Mouse (Mus musculus): ENCODE measurements around the gene Metap1d. TPM values are rescaled to one million over a fixed set of nuclear protein-coding genes. Genes with fewer than 3 reads are reported as not detected.

Metap1d gene
- total and polyA plus RNA-seq, 2 experiments from 2014 or later: 16.6 to 25.3 TPM

DNA sequence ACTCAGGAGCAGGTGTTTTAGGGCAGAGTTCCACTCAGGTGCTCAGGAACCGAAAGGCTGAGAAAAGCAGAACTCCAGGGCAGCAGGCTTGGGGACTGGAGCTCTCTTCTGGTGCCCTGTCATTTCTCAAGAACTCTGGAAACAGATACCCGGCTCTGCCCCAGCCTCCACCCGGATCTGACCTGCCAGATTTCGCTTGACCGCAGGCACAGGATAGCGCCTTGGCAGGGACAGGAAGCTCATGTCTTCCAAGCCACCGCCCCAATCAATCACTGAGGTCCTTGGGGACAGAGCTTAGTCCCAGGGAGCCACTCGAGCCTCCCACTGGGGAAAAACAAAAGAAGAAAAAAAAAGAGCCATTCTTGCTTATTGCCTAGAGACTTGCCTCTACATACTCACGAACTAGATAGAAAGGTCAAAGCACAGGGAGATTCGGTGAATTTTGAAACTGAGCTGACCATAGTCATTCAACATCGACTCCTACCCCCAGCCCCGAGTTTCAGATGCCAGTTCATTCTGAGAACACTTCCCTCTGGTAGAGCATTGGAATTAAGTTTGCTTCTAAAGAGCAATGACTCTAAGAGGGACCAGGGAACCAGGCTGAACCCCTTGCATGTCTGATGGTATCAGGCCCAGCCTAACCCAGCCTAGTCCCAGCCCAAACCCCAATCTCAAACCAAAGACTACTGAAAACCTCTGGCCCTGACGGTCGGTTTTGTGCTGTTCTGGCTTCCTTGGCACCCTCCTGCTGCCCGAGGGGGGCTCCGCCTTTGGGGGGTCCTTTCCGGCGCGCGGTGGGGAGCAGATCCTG is 81.4 kb downstream of the Metap1d start:
- Histone ChIP-seq H3K4me3 (ENCODE audit: low read depth, low read length) (peak overlapping the region; percentile 47), H3K9ac (peak overlapping the region; percentile 71), H3K36me3 (ENCODE audit: insufficient read depth) (no peaks in the 10 kb centered on the region), H3K27me3 (ENCODE audit: insufficient read depth, low read length) (peaks cover 32% of the 10 kb centered on the region), H3K4me2 (ENCODE audit: low read depth) (peak overlapping the region; percentile 63), H3K27ac (ENCODE audit: low read depth, low read length) (peak overlapping the region; percentile 73), H3K4me1 (ENCODE audit: insufficient read depth) (no peaks in the 10 kb centered on the region), H3K9me3 (ENCODE audit: low read length) (no peaks in the 10 kb centered on the region)
- peak; percentile 18 for DNase-seq
- no peak; the same call in 1 of the 2 replicates for ATAC-seq
- no peak for TF ChIP-seq CTCF (IDR thresholded peaks at IDR 0.05; ENCODE audit: low read depth)
- WGBS: 6% methylated on average over 20 of the region's 20 CpGs

DNA sequence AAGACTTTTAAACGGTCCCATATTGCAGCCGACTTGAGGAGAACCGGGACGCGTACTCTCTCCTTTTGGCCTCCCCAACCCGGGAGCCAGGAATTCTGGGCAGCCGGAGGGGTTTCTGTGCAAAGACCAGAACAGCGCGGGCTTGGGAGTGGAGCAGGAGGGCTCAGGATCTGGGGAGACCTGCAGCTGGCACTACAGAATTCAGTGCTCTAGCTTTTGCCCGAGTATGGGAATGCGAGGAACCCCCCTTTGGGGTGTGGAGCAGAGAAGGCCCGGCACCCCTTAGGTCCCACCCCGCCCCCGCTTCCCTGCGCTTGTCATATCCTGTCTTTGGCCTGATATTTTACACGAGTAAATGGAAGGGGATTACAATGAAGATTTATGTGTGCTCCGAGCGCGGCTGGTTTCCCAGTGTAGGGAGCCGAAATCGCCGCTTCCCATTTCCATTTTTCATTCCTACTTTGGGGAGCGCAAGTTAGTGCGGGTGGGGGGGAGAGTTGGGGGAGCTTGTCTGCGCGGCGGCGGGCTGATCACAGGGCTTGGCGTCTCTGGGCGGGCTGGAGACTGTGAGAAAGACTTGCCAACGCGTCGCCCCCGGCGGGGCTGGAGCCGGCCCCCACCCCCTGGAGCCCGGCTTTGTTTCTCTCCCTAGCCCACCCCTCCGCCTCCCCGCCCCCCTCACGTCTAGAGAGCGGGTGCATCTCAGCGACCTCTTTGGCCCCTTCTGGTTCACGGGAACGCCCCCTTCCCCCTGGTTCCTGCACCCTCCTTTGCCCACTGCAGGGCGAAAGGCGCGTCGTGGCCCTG is 87.7 kb downstream of the Metap1d start:
- Histone ChIP-seq H3K36me3 (ENCODE audit: insufficient read depth) (no peaks in the 10 kb centered on the region), H3K9ac (peak overlapping the region; percentile 56), H3K4me2 (ENCODE audit: low read depth) (peak overlapping the region; percentile 52), H3K27me3 (ENCODE audit: insufficient read depth, low read length) (peaks cover 20% of the 10 kb centered on the region), H3K4me1 (ENCODE audit: insufficient read depth) (no peaks in the 10 kb centered on the region), H3K9me3 (ENCODE audit: low read length) (no peaks in the 10 kb centered on the region), H3K4me3 (ENCODE audit: low read depth, low read length) (peak overlapping the region; percentile 49), H3K27ac (ENCODE audit: low read depth, low read length) (peak overlapping the region; percentile 50)
- DNase-seq: peak; percentile 39
- no peak for TF ChIP-seq CTCF (IDR thresholded peaks at IDR 0.05; ENCODE audit: low read depth)
- 2% methylated on average over 44 of the region's 48 CpGs for WGBS
- peak; percentile 10; the same call in 1 of the 2 replicates for ATAC-seq

DNA sequence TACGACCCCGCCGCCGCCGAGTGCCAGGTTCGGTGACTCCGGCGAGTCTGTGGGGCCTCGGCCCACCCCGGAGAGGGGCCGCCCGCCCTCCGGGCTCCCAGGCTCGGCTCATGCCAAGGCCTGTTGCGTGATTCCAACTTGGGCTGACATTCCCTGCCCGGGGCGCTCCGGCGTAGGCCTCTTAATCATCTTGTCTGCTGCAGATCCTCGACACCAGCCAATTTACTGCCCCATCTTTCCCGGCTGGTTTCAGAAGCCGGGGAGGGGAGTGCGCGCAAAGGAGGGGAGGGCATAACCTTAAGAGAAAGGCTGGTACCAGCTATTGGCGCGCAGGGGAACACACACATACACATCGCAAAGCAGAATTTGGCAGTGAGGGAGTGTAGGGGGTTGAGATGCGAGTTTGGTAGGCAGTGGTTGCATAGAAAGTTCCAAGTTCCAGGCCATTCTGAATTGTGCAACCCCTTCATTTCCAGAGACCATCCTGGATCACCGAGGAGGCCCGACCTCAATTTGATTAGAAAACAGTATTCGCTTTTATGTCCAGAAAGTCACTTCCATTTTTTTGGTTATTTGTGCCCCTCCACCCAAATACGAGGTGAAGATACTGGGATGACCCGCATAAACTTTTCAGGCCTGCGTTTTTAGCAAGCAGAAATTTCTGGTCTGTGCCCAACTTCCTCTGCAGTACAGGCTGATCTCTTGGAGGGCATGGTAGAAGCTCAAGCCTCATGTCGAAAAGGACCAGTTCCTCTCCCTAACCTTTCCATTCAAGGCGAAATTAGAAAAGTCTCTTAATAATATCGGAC is 88.5 kb downstream of the Metap1d start:
- Histone ChIP-seq H3K27ac (ENCODE audit: low read depth, low read length) (peak overlapping the region; percentile 50), H3K9ac (peak overlapping the region; percentile 56), H3K36me3 (ENCODE audit: insufficient read depth) (no peaks in the 10 kb centered on the region), H3K4me3 (ENCODE audit: low read depth, low read length) (peak overlapping the region; percentile 49), H3K9me3 (ENCODE audit: low read length) (no peaks in the 10 kb centered on the region), H3K27me3 (ENCODE audit: insufficient read depth, low read length) (peaks cover 20% of the 10 kb centered on the region), H3K4me1 (ENCODE audit: insufficient read depth) (no peaks in the 10 kb centered on the region), H3K4me2 (ENCODE audit: low read depth) (peak overlapping the region; percentile 52)
- ATAC-seq (peak; percentile 24; the same call in 1 of the 2 replicates), DNase-seq (peak; percentile 54)
- TF ChIP-seq CTCF (IDR thresholded peaks at IDR 0.05; ENCODE audit: low read depth): no peak
- 6% methylated on average over 37 of the region's 37 CpGs for WGBS

DNA sequence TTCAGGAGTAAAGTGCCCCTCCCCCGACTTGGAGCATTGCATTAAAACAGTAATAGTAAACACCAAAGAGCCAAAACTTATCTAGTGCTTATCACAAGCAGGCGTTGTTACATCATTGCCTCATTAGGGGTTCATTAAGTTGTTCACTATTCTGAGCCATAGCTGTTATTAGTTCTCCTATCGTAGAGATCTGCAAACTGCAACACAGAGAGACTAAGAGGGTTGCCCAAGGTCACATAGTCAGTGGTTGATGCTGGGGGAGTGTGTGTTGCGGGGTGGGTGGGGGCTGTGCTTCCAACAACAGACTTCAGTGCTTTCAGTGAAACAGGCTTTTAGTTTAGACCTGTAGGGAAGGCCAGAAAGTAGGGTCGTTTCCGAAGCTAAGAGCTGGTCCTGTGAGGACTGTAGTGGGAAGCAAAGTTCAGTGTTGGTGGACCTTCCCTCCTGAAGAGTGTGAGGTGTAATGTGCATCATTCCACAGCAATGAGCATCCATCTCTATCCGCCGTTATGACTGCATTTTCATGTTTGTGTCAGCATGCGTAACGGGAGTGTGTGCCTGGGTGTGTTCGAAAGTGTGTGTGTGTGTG is 89.2 kb downstream of the Metap1d start:
- Histone ChIP-seq H3K4me3 (ENCODE audit: low read depth, low read length) (peak overlapping the region; percentile 49), H3K9ac (peak overlapping the region; percentile 56), H3K27ac (ENCODE audit: low read depth, low read length) (peak overlapping the region; percentile 50), H3K4me1 (ENCODE audit: insufficient read depth) (no peaks in the 10 kb centered on the region), H3K4me2 (ENCODE audit: low read depth) (peak overlapping the region; percentile 52), H3K9me3 (ENCODE audit: low read length) (no peaks in the 10 kb centered on the region), H3K27me3 (ENCODE audit: insufficient read depth, low read length) (peaks cover 19% of the 10 kb centered on the region), H3K36me3 (ENCODE audit: insufficient read depth) (no peaks in the 10 kb centered on the region)
- DNase-seq: peak; percentile 50
- no peak for TF ChIP-seq CTCF (IDR thresholded peaks at IDR 0.05; ENCODE audit: low read depth)
- 15% methylated on average over 11 of the region's 11 CpGs for WGBS
- no peak for ATAC-seq

DNA sequence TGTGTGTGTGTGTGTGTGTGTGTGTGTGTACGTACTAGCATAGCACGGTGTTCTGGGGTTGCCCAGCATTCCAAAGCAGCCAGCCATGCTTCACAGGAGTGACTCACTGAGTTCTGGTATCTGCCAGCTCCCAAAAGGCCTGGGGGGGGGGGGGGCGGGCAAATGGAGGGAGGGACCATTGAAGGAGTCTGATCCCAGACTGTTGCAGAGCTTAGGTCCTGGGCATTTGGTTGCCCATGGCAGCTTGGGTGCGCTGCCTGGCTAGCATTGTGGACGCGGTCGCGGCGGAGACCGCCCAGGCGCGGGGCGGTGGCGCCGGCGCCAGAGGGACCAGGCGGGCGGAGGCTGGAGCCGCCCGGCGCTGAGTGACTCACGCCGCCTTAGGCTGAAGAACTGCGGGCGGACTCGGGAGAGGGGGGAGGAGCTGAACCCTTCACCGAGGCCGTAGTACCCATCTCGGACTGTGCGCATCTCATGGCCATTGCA is 89.8 kb downstream of the Metap1d start:
- Histone ChIP-seq H3K36me3 (ENCODE audit: insufficient read depth) (no peaks in the 10 kb centered on the region), H3K27me3 (ENCODE audit: insufficient read depth, low read length) (peaks cover 19% of the 10 kb centered on the region), H3K4me1 (ENCODE audit: insufficient read depth) (no peaks in the 10 kb centered on the region), H3K4me3 (ENCODE audit: low read depth, low read length) (peak overlapping the region; percentile 49), H3K27ac (ENCODE audit: low read depth, low read length) (peak overlapping the region; percentile 50), H3K9me3 (ENCODE audit: low read length) (no peaks in the 10 kb centered on the region), H3K4me2 (ENCODE audit: low read depth) (peak overlapping the region; percentile 52), H3K9ac (peak overlapping the region; percentile 66)
- TF ChIP-seq CTCF (IDR thresholded peaks at IDR 0.05; ENCODE audit: low read depth): no peak
- DNase-seq (peak; percentile 42), ATAC-seq (peak; percentile 5; the same call in 1 of the 2 replicates)
- WGBS: 3% methylated on average over 30 of the region's 30 CpGs

DNA sequence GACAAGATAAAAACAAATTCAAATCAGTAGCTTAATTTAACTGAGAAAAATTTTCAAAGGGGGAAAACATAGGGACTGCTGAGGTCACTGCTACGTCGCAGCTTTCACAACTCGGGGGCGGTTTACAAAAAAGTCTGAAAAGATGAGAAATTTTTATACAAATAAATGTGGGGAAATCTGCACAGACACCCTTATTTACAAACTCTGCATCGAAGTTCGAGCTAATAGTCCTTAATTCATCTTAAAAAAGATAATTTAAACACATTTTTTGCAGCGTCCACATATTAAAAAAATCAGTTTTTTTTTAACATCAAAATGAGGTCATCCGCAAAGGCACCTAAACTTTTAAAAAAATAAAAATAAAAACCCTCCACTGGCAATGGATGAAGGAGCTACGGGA is 90.5 kb downstream of the Metap1d start:
- H3K27ac ChIP-seq (ENCODE audit: low read depth, low read length): peak overlapping the region; percentile 84

More for the DNA sequence above, 90.5 kb downstream of the Metap1d start:
- WGBS: 8% methylated on average over 9 of the region's 9 CpGs
- Histone ChIP-seq H3K9me3 (ENCODE audit: low read length) (no peaks in the 10 kb centered on the region), H3K4me1 (ENCODE audit: insufficient read depth) (no peaks in the 10 kb centered on the region), H3K4me2 (ENCODE audit: low read depth) (peak overlapping the region; percentile 69), H3K36me3 (ENCODE audit: insufficient read depth) (no peaks in the 10 kb centered on the region), H3K27me3 (ENCODE audit: insufficient read depth, low read length) (peaks cover 19% of the 10 kb centered on the region), H3K9ac (peak overlapping the region; percentile 66), H3K4me3 (ENCODE audit: low read depth, low read length) (peak overlapping the region; percentile 49)
- TF ChIP-seq CTCF (IDR thresholded peaks at IDR 0.05; ENCODE audit: low read depth): no peak
- no peak for ATAC-seq
- peak; percentile 35 for DNase-seq
